Mouse (Mus musculus): ENCODE measurements at regions not wholly inside any gene's neighbourhood (a gene's known extent, or its start where the extent isn't known, plus 50 kb on each side); places are given as distances from the start of the nearest gene placed in this dataset.
A peak's percentile ranks its signal among the peaks of the same experiment; 100 is the strongest.

DNA sequence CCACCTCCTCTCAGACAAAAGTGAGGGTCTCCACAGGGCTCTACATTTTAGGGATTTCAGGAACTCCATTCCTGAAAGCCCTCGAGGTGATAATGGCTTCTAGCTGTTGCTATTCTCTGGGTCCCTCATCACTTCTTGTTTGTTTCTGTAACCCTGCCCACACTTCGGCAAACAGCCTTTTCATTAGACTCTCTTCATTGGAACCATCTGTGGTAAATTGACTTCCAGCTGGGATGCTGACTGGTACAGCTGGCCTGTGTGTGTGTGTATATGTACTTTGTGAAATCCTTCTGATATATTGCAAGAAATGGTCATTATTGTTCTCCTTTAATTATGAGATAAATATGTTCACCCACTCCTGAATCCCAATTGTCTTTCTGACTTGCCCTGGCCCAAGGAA, 50.3 kb downstream of the Gm10192 start:
- no peak for DNase-seq (ENCODE audit: low read depth, low spot score)

- DNase-seq (ENCODE audit: low read depth, low spot score) = no peak
Observed at GRCm38 (mm10) chr4:97127780-97128179, 55.2 kb downstream of the Gm10192 start.

GRCm38 (mm10) chr4:97123861-97124260, 59.1 kb downstream of the Gm10192 start:
- DNase-seq (ENCODE audit: low read depth, low spot score) = no peak

GRCm38 (mm10) chr4:97121952-97122351, 61.0 kb downstream of the Gm10192 start:
- DNase-seq (ENCODE audit: low read depth, low spot score) = no peak

- no peak for DNase-seq (ENCODE audit: low read depth, low spot score)
Observed at GRCm38 (mm10) chr4:97119459-97119858, 63.5 kb downstream of the Gm10192 start.

DNA sequence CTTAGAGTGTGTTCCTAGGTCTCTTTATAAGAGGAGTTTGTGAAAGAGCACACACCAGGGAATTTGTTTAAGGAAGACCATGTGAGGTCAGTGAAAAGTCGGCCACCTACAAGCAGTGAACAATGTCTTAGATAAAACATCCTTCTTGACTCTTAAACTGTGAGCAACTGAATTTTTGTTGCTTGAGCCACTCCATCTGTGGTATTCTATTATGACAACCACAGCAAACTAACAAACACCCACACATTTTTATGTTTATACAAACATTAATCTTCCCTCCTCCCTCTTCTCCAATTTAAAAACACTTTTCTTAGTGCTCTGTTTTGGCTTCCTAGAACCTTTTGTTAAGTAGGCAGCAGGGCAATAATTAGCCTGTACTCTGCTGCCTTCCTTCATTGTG, 66.0 kb downstream of the Gm10192 start:
- no peak for DNase-seq (ENCODE audit: low read depth, low spot score)

GRCm38 (mm10) chr4:97102752-97103052, 80.3 kb downstream of the Gm10192 start:
- DNase-seq (ENCODE audit: low read depth, low spot score) = no peak

DNA sequence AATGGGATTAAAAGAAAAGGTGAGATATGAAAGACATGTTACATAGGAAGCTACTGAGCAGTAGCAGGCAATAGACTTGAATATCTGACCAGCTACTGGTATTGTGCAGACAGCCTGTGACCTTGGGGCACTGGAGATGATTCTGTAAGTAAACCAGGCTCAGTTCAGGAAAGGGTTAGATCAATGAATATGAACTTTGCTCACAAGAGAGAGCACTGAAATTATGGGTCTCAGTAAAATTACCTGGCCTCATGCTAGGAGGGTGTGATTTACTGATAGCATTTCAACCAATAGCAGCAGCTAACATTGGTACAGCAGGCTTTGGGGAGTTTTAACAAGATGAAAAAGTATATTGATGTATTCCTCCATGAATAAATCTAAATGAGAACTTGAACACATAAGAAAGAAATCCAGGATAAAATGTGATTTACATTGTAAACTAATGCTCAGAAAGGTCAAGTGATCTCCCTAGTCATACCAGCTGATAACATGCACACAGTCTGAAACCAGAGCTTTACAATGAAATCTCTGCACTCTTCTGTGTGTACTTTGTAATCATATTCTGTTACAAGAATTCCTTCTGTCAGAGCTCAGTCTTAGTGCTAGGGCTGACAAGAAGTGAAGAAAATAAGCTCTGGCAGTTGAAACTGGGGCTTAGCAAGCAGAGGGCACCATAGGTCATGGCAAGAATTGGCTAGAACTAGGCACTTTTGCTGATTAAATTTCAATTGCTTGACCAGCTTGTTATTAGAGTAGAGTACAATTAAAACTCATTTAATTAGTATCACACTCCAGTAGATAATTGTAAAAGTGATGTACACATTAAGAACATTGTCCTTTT, 80.8 kb downstream of the Gm10192 start:
- DNase-seq (ENCODE audit: low read depth, low spot score) = no peak

GRCm38 (mm10) chr4:97099721-97100120, 83.2 kb downstream of the Gm10192 start:
- DNase-seq (ENCODE audit: low read depth, low spot score) = no peak

DNA sequence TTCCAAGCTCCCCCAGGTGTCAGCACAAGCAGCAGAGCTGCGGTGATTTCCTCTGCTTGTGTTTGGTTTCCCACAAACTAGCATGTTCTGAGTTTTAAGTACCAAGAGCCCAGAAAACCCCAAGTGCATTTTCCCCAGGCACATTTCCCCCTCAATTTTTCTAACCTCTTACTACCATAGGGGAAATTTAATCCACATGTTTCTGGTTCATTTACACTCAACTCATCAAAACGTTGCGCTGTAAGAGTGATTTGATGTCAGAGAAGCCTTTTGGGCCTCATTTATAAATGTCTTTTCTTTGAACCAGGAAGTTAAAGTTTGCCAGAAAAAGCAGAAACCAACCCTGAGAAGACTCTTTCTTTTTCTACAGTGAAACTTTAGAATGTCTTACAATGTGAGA, 89.4 kb downstream of the Gm10192 start:
- DNase-seq (ENCODE audit: low read depth, low spot score) = no peak

- no peak for DNase-seq (ENCODE audit: low read depth, low spot score)
Observed at GRCm38 (mm10) chr4:97050735-97051134, 132.2 kb downstream of the Gm10192 start.

DNA sequence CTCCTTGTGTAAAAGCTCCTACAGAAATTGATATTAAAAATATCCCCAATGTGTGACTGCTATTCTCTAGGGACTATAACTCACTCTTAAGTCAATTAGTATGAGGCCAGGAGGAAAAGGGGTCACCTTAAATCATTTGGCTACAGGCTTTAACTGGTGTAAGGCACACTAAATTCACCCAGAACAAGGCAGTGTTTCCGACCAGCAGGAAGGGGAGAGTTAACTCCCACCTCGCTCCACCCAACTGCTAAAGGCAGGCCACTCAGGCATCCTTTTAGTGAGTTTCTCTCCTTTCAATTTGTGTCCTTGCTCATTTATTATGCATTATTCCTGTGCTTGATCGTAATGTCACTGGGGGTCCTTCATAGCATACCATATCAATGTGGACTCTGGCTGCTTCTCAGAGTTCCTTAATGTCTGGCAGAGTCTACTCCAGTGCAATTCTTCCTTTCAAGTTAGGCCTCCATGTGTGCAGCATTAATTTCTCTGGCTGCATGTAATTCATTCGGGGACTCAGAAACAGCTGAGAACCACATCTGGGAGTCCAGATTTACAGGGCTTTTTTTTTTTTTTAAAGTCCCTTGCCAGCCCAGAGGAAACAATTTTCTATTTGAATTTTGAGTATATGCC, 133.8 kb downstream of the Gm10192 start:
- DNase-seq (ENCODE audit: low read depth, low spot score) = no peak

DNA sequence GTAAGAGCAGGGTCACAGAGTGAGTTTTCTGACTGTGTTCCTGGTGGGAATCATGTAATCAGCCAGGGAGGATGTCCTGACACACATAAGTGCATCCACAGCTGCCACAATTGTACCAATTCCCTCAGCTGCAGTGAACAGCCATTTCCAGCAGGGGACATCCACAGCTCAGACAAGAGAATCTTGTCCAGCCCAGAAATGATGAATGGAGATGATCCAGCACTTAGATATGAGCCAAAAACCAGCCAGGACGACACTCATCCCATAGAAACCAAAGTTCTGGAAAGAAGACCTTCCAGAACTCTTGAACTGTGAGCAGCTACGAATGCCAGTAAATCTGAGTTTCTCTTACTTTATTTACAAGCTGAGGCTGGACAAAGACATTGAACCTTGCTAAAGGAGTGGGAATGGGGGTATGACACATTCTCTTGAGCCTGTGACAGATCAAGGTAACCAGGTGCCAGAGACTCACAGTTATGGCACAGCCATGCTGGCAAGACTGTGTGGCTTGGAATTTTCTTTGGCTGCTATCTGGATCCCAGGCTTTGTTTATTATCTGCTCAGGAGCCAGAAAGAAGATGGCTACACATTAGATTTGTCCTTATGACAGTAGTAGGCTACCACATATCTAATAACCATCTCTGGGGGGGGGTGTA, 145.1 kb downstream of the Gm10192 start:
- peak; percentile 18 for DNase-seq (ENCODE audit: low read depth, low spot score)

DNA sequence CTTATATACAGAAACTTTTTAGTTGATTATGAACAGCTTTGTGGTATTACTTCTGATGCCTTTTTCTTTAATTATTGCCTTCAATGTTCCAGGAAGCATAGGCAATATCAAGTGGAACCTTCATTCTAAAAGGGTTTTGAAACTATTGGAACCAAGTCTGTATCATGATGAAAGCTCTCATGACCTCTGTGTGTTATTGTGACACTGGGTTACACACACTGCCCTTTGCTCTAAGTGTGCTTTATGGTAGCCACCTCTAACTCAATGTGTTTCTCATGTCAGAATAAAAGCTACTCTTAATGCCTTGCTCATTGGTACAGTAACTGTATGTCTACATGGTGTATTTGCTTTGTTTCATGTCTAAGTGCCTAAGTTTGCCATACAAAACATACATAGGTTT, 154.0 kb downstream of the Gm10192 start:
- DNase-seq (ENCODE audit: low read depth, low spot score) = no peak

GRCm38 (mm10) chr4:97025446-97026040, 157.4 kb downstream of the Gm10192 start:
- DNase-seq (ENCODE audit: low read depth, low spot score) = no peak

- DNase-seq (ENCODE audit: low read depth, low spot score) = no peak
Observed at GRCm38 (mm10) chr4:97001321-97001720, 181.6 kb downstream of the Gm10192 start.

DNA sequence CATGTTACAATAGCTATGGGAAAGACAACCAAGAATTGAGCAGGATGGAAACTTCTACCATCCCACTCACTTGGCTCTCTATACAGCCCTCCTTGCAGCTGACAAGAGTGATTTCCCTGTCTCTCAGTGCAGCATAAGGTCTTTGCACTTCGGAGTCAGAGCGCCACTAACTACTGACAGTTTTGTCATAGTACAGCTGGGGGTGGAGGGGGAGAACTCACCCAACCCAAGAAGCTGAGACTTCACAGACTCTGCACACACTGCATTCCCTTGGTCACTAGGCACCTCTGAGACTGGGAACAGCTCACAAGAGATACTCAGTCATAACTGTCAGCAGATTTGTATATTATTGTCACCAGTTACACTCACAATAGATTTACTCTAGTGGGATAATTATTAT, 195.3 kb upstream of the Gm12695 start:
- no peak for DNase-seq (ENCODE audit: low read depth, low spot score)

DNA sequence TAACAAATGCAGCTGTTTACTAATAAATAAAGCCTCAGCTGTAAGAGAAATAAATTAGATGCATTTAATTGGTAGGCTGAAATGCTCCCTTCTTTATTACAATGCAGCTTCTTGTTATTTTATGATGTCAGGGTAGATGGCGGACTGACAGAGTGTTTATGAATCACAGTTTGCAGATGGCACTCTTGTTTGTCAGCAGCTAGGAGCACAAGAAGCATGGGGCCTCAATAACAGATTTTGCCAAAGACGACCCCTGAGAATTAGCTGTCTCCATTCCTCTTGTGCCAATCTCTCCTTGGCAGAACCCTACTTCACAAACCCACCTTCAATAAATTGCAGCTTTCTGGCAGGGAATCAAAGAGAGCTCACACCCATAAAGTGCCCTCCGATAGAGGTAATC, 194.9 kb upstream of the Gm12695 start:
- no peak for DNase-seq (ENCODE audit: low read depth, low spot score)

- no peak for DNase-seq (ENCODE audit: low read depth, low spot score)
Observed at GRCm38 (mm10) chr4:96974935-96975334, 189.9 kb upstream of the Gm12695 start.

- DNase-seq (ENCODE audit: low read depth, low spot score) = no peak
Observed at GRCm38 (mm10) chr4:96973804-96974203, 188.8 kb upstream of the Gm12695 start.

DNA sequence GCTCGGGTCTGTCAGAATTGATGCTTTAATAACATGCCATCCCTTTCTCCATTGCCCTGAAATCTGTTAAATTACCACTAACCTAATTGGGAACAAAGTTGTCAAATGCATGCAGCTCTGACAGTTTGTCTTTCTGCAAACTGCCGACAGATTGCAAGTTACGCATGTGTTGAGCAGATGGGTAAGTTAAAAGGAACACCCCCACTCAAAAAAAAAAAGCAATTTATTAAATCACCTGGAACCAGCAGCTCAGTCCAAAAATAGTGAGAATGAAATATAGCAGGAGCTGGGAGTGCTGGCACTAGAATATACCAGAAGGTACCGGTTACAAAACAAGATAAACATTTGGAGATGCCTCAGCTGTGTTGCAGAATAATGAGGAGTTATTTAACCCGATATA, 184.2 kb upstream of the Gm12695 start:
- no peak for DNase-seq (ENCODE audit: low read depth, low spot score)

DNA sequence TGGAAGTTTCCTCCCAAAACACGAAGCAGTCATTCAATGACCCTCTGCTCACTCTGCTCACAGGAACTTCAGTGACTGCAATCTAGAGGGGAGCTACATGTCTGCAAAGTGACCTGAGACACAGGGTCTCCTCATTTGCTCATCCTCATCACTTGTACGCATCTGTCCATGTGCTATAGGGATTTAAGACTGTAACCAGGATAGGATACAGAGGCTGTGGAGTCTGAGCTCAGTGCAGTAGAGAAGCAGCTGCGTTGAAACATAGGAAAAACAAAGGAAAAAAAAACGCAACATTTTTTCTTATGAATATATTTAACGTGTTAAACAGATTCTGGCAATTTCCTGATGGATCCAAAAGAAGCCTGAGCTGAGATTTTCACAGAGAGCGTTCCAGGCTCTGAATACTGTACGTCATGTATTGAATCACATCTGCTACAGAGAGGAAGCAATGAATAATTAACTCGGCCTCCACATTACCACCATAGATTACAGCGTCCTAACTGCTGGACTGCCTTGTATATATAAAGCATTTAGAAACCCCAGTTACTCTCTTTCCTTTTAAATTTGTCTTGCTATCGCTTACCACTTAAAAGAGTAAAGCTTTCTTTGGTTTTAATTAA, 183.7 kb upstream of the Gm12695 start:
- no peak for DNase-seq (ENCODE audit: low read depth, low spot score)
